Mouse (Mus musculus) forelimb bud, embryonic 11.5 days (tissue): Measurements from ENCODE around the gene Kcna6.

Source experiments
- DNase-seq: peaks from one replicate; pipeline ENCODE4 v3.0.0-alpha.2; 2012; ENCODE audit warnings: low read depth, low spot score

Gene Kcna6

GRCm38 (mm10) chr6:126735806-126736205, 4.7 kb downstream of the Kcna6 start:
- DNase-seq: no peak

- no peak for DNase-seq
Observed at GRCm38 (mm10) chr6:126732645-126733044, 7.8 kb downstream of the Kcna6 start.

GRCm38 (mm10) chr6:126728803-126729202, 11.7 kb downstream of the Kcna6 start:
- DNase-seq: no peak

- no peak for DNase-seq
Observed at GRCm38 (mm10) chr6:126718423-126719087, 21.9 kb downstream of the Kcna6 start.

GRCm38 (mm10) chr6:126712531-126712930, 27.9 kb downstream of the Kcna6 start:
- no peak for DNase-seq

GRCm38 (mm10) chr6:126705936-126706335, 34.5 kb downstream of the Kcna6 start:
- no peak for DNase-seq

- peak; percentile 76 for DNase-seq
Observed at GRCm38 (mm10) chr6:126704430-126704829, 36.0 kb downstream of the Kcna6 start.

- DNase-seq: peak; percentile 88
Observed at GRCm38 (mm10) chr6:126702116-126702515, 38.4 kb downstream of the Kcna6 start.

- DNase-seq: no peak
Observed at GRCm38 (mm10) chr6:126701196-126701595, 39.3 kb downstream of the Kcna6 start.

GRCm38 (mm10) chr6:126699995-126700394, 40.5 kb downstream of the Kcna6 start:
- DNase-seq: no peak

GRCm38 (mm10) chr6:126687120-126687519, 53.4 kb downstream of the Kcna6 start:
- no peak for DNase-seq

- DNase-seq: no peak
Observed at GRCm38 (mm10) chr6:126685135-126685534, 55.3 kb downstream of the Kcna6 start.

GRCm38 (mm10) chr6:126678961-126679360, 61.5 kb downstream of the Kcna6 start:
- peak; percentile 17 for DNase-seq

GRCm38 (mm10) chr6:126667001-126667400, 73.5 kb downstream of the Kcna6 start:
- no peak for DNase-seq

- no peak for DNase-seq
Observed at GRCm38 (mm10) chr6:126666091-126666490, 74.4 kb downstream of the Kcna6 start.

- DNase-seq: no peak
Observed at GRCm38 (mm10) chr6:126664569-126664968, 75.9 kb downstream of the Kcna6 start.
